Mouse (Mus musculus) monocyte, adult 5-6 weeks (primary cell): ENCODE results near the gene Adat1. TPM values are rescaled to one million over a fixed set of nuclear protein-coding genes. Genes with fewer than 3 reads are reported as not detected.

ENCODE experiments used
- ATAC-seq: fragments of 153-309, 156-312 bp; replicated peaks from 2 replicates; pipeline ENCODE4 v1.8.0; 2017; ENCODE audit warnings: mild to moderate bottlenecking; ENCODE audit not compliant: low TSS enrichment, insufficient number of reproducible peaks, severe bottlenecking, poor library complexity, low FRiP score
- total RNA-seq: library from RNA; stranded (forward); fragments of 200-1000, 200-491, 200-594 nt; gene quantifications from 3 replicates; pipeline ENCODE4 v1.2.3, GENCODE M21; 2017

Adat1 gene
- 0.95 to 3.4 TPM (median 3.2 TPM) in 3 replicates for total RNA-seq

DNA sequence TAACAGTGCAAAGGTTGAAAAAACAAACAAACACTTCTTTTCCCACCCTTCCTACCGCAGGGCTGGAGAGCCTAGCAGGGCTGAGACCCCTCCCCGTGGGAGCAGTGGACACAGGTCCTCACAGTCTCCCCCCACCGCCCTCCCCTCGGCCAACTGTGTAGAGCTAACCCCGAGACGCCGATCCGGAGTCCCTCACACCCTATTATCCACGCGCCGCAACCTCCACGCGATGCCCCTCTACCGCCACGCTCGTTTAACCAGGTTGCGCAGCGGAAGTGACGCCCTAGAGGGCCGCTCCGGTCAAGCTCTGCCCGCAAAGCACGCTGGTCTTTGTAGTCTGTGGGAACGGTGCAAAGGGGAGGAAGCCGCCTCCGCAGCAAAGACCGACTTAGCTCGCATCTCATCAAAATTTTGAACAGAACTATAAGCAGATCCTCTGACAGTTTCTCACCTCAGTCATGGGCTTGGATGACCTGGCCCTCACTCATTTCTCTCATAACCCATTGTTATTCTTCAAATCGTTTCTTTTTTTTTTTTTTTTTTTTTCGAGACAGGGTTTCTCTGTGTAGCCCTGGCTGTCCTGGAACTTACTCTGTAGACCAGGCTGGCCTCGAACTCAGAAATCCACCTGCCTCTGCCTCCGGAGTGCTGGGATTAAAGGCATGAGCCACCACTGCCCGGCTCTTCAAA is at the start of gene Adat1:
Adat1 (minus strand) TSS at position 290 of the 690 bp plus-strand sequence.
- peak; percentile 95 for ATAC-seq

DNA sequence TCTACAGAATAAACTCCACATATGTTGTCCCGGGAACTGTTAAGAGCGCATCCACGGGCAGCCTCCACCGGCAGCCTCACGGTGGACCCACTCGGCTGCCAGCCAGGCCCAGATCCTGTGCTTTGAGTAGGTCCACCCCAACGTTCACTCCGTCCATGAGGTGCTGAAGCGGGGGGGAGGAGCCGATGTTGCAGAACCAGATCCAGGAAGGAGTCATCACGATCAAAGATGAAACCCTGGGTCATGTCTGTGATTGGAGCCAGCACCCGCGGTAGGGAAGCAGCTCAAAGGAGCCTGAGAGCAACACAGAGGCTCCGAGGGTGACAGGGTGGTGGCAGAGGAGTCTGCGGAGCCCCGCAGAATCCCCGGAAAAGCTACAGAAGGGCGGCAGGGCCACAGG is 45.4 kb upstream of the Adat1 start:
- no peak for ATAC-seq

DNA sequence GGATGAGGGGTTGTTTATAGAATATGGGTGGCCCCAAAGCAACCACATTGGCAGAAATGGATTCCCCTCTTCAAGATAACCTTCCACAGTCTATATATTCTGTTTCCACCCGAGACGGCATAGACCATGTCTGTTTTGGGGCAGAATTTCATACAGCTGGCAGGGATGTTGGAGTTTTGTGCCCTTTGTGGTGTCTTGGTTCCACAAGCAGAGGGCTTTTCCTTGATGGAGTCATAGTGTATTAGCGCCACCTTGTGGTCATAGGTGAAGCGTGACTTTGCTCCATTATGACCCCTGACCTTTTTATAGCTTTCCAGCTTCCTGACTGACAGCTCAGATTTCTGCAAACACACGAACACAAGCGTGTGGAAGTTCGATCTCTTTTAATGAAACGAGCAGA is 42.5 kb upstream of the Adat1 start:
- peak; percentile 83; the same call in 1 of the 2 replicates for ATAC-seq

DNA sequence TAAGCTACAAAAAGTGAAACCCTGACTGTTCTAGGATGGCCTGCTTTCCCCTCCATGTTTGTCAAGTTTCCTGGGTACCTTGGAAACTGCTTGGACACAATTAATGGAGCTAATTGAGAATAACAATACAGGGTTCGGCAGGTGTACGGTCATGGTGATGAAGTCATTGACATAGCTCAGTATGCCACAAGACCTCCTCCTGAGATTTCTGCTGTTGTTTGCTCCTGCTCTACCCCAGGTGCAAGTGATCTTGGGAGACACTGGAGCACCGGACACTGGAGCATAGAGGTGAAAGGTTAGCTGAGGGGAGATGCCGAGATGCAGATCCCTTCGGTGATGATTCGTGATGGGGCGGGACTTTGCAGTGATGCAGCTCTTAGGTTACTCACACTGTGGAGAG is 41.0 kb upstream of the Adat1 start:
- no peak for ATAC-seq

DNA sequence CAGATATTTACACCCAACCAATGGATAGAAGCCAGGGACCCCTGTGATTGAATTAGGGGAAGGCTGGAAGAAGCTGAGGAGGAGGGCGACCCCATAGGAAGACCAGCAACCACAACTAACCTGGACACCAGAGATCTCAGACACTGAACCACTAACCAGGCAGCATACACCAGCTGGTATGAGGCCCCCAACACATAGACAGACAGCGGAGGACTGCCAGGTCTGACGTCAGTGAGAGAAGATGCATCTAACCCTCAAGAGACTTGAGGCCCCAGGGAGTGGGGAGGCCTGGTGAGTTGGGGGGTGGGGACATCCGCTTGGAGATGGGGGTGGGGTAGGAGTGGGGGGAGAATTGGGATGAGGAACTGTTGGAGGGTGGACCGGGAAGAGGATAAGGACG is 38.6 kb upstream of the Adat1 start:
- ATAC-seq: no peak

DNA sequence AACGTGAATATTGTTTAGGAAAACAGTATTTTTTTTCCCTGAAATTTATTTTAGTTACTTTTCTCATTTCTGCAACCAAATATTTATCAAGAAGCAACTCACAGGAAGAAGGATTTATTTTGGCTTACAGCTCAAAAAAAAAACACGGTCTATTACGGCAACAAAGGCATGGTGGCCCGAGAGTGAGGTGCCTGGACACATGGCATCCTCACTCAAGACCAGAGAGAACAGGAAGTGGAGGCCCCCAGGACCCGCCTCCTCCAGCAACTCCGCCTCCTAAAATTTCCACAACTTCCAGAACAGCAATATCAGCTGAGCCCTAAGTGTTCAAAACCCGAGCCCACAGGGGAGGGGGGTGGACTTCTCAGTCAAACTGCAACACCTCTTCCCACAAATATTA is 37.4 kb upstream of the Adat1 start:
- ATAC-seq: no peak

DNA sequence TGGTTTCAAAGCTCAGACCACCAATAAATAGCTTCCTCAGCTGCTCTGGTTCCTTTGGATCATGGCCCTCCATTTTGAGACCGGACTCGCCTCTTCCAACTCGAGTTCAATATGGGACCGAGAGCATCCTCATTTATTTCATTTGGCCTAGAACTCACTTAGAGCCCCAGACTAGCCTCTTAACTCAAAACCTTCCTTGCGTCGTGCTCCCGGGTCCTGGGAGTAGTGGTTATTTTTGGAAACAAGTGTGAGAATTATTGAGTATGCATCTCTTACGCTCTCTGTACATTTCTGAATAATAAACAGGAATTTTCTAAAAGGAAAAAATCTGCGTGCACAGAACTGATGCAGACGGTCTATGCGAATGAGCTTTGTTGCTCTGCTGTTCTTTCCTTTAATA is 22.8 kb upstream of the Adat1 start, which contains the start of gene Gm6793:
Gm6793 (minus strand) TSS at position 101 of the 400 bp plus-strand sequence.
- no peak for ATAC-seq

DNA sequence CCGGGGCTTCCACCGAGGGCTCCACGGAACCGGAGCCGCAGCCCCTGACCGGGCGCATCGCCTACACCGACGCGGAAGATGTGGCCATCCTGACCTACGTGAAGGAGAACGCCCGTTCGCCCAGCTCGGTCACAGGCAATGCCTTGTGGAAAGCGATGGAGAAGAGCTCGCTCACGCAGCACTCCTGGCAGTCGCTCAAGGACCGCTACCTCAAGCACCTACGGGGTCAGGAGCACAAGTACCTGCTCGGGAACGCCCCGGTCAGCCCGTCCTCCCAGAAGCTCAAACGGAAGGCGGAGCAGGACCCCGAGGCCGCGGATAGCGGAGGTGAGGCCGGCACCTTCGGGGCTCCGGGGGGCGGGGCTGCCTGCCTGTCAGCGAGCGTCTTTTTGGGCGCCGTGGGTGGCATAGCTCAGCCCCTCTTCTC is 19.7 kb upstream of the Adat1 start:
- ATAC-seq: peak; percentile 29; the same call in 1 of the 2 replicates

DNA sequence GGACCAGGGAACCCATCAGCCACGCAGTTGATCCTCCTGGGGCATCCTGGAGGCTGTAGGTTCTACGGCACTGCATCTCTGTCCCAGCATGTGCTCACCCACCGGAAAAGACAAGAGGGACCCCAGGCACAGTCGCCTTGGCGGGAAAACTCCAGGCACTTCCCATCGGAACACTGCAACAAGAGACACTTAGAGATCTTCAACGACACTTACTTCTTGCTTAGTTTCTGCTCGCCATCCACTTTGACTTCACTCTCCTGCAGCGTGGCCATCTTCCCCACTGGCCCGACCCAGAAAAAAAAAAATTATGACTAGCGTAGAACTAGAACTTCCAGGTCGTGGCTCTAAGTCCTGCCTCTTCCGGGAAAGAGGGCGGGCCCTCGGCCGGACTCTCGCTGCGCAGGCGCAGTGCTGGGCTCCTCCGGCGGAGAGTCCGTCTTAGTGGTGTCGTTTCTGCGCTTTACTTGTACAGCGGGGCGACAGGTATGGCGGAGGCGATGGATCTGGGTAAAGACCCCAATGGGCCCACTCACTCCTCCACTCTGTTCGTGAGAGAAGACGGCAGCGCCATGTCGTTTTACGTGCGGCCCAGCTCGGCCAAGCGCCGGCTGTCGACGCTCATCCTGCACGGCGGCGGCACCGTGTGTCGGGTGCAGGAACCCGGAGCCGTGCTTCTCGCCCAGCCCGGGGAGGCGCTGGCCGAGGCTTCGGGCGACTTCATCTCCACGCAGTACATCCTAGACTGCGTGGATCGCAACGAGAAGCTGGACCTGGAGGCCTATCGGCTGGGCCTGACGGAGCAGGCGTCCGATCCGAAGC is 19.1 kb upstream of the Adat1 start, which contains the start of the genes Kars and Terf2ip:
Kars (minus strand) TSS at position 327 of the 819 bp plus-strand sequence.
Terf2ip (plus strand) TSS at position 402 of the 819 bp plus-strand sequence.
- peak; percentile 90 for ATAC-seq

DNA sequence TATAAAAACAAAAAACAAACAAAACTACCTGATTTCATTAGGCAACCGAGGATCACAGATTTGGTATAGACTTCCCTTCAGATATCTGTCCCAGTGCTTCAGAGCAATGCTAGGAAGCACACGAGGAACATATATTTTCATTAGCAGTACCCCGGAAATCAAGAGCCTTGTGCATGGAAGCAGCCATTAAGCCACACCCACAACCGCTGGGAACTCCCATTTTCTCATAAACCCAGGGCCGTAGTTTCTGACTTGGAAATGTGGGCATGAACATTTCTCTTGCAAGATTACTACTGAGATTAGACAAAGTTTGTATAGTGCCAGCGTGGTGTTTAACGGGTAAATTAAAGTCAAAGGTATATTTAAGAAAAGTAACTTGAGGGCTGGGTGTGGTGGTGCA is 17.5 kb upstream of the Adat1 start:
- no peak for ATAC-seq

DNA sequence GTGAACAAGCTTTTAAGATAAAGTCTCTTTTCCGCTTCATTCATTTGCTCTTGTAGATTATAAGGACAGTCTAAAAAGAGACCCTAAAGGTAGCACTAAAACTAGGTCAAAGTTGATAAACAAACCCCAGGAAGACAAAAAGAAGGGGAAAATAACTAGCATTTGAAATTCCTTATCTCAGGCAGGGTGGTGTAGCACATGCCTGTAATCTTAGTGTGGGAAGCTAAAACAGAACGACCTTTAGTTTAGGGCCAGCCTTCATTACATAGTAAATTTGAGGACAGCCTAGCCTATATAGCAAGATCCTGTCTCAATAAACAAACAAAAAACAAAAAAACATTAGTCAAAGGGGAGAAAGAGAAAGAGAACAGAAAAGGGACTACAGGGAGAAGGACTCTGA is 15.6 kb upstream of the Adat1 start:
- no peak for ATAC-seq

DNA sequence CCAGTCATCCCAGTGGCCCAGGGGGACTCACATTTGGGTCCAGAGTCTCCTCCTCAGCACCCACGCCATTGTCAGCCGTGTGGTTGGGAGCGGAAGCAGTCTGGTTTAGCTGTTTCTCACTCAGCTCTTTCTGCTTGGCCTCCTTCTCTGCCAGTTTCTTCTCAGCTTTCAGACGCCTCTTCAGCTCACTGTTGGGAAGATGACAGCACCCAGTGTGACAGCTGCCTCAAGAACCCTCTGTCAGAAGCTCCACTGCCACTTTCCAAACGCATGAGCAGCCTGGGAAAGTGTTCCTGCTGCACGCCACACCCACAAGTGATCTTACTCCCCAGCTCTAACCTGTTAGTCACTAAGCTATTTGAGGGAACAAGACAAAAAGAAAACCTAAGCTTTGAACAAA is 13.5 kb upstream of the Adat1 start:
- no peak for ATAC-seq

DNA sequence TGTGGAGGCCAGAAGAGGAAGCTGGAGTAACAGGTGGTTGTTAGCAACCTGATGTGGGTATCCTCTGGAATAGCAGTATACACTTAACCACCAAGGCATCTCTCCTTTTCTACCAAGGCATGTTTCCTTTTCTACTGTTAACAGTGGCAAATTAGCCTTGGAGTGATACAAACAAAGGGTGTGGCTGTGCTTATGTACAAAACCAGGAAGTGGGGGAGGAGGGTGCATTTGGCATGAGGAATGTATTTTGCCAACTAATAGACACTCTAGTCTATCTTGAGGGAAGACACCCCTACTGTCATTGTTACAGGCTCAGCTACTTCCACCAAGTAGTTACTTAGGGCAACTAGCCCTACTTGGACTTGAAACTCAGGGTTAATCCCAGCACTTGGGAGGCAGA is 12.7 kb upstream of the Adat1 start:
- ATAC-seq: no peak

DNA sequence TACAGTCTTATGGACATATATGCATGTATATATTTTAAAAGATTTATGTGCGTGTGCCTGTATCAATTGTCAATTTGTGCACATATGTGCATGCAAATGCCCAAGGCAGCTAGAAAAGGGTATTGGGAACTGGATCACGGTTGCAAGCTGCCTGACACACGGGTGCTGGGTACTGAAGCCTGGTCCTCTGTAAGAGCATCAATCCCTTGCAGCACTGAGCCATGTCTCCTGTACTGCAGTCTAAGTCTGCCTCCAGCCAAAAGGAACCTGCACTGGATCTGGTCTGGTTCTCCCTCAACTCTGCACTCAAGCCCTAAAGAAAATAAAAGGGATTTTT is 569 bp upstream of the Adat1 start:
- ATAC-seq: no peak

DNA sequence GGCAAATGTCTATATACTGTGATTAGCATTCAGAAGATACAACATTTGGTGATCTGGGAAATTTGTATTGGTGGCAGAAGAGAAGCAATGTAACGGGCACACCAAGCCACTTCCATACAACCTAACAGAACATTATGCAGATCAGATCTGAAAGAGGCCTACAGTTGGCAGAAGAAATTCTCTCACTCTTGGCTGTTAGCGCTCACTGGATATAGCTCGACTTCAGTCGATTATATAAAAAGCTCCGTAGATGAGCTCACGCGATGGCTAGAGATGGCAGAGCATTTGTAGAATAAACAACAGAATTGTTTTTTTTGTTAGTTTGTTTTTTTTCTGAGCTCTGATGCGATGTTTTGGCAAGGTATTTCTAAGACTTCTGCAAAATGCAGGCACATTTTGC is 824 bp downstream of the Adat1 start:
- ATAC-seq: no peak

DNA sequence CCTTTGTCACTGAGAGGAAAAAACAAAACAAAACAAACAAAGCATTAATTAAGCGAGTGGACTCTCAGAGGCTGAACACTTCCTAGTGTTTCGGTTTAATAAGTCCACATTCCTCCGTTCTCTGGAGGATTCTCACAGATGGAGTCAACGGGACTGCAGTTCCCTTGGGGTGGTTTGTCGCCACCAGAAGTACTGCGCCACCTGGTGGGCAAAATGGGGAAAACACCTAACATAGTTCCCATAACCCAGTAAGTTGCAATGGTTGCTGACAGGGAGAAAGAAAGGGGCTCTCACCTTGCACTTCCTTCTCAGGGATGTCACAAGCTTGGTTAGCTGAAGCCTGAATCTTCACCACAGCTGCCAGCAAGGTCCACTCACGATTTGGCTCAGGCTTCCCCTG is 2.2 kb downstream of the Adat1 start:
- peak; percentile 54 for ATAC-seq

DNA sequence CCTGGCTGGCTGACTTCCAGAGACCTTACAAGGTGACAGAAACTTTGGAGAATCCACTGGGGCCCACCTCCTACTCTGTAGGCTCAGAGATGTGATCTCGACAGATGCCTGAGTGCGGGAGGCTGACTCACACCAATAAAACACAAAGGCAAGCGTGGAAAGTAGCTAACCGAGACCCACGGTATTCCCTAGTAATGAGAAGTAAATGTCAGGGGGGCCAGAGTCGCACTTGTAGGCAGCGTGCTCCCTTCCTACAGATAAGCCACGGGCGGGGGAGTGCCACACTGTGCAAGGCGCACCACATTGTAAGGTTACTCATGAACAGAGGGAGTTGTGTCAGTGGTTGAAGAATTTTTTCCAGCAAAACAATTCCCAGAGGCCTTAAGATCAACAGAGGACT is 7.6 kb downstream of the Adat1 start:
- no peak for ATAC-seq

DNA sequence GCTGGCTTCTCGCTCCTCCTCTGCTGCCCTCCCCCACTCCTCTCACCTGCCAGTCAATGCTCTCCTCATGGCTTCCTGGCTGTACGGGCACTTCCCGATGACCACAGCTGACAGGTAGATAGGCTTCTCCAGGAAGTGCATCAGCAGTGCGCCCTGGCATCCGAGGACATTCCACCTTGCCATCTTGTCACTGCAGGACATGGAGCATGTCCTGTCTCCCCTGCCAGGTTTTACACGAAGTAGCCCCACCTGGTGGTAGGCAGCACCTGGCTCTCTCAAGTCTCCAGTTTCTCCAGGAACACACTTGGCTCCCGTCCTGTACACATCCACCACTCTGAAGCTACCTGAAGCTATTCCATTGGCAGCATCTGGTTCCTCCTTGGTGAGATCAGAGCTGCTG is 10.0 kb downstream of the Adat1 start:
- no peak for ATAC-seq

DNA sequence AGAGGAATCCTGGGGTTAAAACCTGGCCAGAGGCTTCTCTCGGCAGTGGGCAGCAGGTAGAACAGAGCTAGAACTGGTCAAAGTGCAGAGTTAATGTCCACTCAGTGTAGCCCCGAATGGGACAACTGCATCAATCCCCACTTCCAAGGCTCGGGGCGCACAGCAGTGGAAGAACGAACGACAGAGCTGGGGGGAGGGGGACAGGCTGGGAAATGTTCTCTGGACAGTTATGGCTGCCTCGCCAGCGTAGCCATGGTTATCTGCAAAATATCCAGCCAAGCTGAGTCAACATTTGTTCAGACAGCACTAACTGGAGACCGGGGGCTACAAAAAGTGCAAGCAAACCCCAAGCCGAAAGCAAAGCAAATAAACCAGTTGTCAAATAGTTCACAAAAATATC is 14.0 kb downstream of the Adat1 start:
- ATAC-seq: no peak

DNA sequence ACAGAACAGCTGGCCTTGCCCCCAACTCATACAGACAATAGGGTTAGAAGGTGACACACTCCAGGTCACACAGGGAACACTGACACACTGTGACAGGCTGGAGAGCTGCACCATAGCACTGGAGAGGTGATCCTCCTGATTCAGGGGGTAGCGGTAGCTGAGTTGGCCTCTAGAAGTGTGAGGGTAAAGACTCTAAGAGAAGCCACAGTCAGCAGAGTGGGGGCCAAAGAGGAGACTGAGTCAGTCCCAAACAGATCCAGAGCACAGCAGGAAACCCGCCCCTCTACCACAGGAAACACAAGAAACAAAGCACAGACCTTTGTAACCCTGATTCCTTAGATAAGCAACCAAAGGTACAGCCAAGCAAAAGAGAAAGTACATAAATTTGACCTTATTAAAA is 15.8 kb downstream of the Adat1 start:
- no peak for ATAC-seq
